Mouse (Mus musculus): ENCODE results near the gene Setdb2. TPM values are rescaled to one million over a fixed set of nuclear protein-coding genes. Genes with fewer than 3 reads are reported as not detected.

The Setdb2 gene
- polyA plus RNA-seq (2015; fragmentation: Illumina TruSeq; extraction: RNeasy Lipid Tissue Mini Kit (QIAGEN cat#74804); ENCODE audit: low read depth, low replicate concordance): 6.0 TPM

GRCm38 (mm10) chr14:59440558-59441471 lies at the start of gene Setdb2, which contains the start of gene Cab39l:
Gene Setdb2, minus strand, starts transcription at chr14:59440884.
Gene Cab39l, plus strand, starts transcription at chr14:59440972.

GRCm38 (mm10) chr14:59395281-59395680 lies 45.4 kb downstream of the Setdb2 start, which contains the start of gene Phf11c:
Gene Phf11c, minus strand, starts transcription at chr14:59395381.

GRCm38 (mm10) chr14:59365244-59365644 lies 75.4 kb downstream of the Setdb2 start, which contains the start of gene Phf11d:
Gene Phf11d, minus strand, starts transcription at chr14:59365470.

Other genes with a start within 250 kb of the Setdb2 start
- 32.7 TPM for gene Rcbtb1, start 239.7 kb downstream of the Setdb2 start, polyA plus RNA-seq (2015; fragmentation: Illumina TruSeq; extraction: RNeasy Lipid Tissue Mini Kit (QIAGEN cat#74804); ENCODE audit: low read depth, low replicate concordance)
- gene Gm6904, start 180.7 kb downstream of the Setdb2 start, polyA plus RNA-seq (2015; fragmentation: Illumina TruSeq; extraction: RNeasy Lipid Tissue Mini Kit (QIAGEN cat#74804); ENCODE audit: low read depth, low replicate concordance): not detected
- not detected for gene Phf11a, start 143.4 kb downstream of the Setdb2 start, polyA plus RNA-seq (2015; fragmentation: Illumina TruSeq; extraction: RNeasy Lipid Tissue Mini Kit (QIAGEN cat#74804); ENCODE audit: low read depth, low replicate concordance)
- not detected for gene Phf11b, start 99.5 kb downstream of the Setdb2 start, polyA plus RNA-seq (2015; fragmentation: Illumina TruSeq; extraction: RNeasy Lipid Tissue Mini Kit (QIAGEN cat#74804); ENCODE audit: low read depth, low replicate concordance)
- gene Phf11d, start 75.4 kb downstream of the Setdb2 start, polyA plus RNA-seq (2015; fragmentation: Illumina TruSeq; extraction: RNeasy Lipid Tissue Mini Kit (QIAGEN cat#74804); ENCODE audit: low read depth, low replicate concordance): 1.1 TPM
- 0.52 TPM for gene Phf11c, start 45.5 kb downstream of the Setdb2 start, polyA plus RNA-seq (2015; fragmentation: Illumina TruSeq; extraction: RNeasy Lipid Tissue Mini Kit (QIAGEN cat#74804); ENCODE audit: low read depth, low replicate concordance)
- gene Cab39l, start 88 bp upstream of the Setdb2 start, polyA plus RNA-seq (2015; fragmentation: Illumina TruSeq; extraction: RNeasy Lipid Tissue Mini Kit (QIAGEN cat#74804); ENCODE audit: low read depth, low replicate concordance): 41.6 TPM
- gene Cdadc1, start 157.1 kb upstream of the Setdb2 start, polyA plus RNA-seq (2015; fragmentation: Illumina TruSeq; extraction: RNeasy Lipid Tissue Mini Kit (QIAGEN cat#74804); ENCODE audit: low read depth, low replicate concordance): 53.8 TPM
- 2.7 TPM for gene Shisa2, start 184.4 kb upstream of the Setdb2 start, polyA plus RNA-seq (2015; fragmentation: Illumina TruSeq; extraction: RNeasy Lipid Tissue Mini Kit (QIAGEN cat#74804); ENCODE audit: low read depth, low replicate concordance)

All from brain, adult 10 weeks (tissue).